Mouse (Mus musculus) frontal cortex, postnatal 25 days (tissue): ENCODE measurements around the gene Slc13a3.
A peak's percentile ranks its signal among the peaks of the same experiment; 100 is the strongest.
"Not testable (repeated sequence)": the region's sequence is repeated elsewhere in the genome, so short reads cannot be mapped to it uniquely, and the experiment has no call there.

Source experiments
- DNase-seq, 2 experiments: peaks; one replicate each; pipeline ENCODE4 v3.0.0; 2022; ENCODE audit warnings: low spot score in 2 of 2

Gene Slc13a3

DNA sequence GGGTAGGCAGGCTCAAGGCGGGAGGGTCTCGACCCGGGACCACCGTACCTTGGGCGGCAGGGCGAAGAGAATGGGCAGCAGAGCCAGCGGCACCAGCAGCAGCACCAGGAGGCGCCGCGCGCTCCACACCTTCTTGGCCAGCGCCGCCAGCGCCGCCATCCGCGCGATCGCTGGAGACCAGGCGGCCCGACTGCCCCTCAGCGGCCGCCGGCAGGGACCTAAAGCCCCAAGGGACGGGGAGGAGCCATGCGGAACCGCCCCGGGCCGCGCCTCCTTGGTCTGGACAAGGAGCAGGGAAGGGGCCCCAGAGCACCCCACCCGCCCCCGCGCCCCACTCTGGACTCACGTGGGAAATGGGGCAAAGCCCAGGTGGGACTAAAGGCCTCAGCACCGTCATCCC is at the start of gene Slc13a3:
Gene Slc13a3, minus strand, starts transcription at position 228 of the 400 bp plus-strand sequence.
- no peak for DNase-seq

GRCm38 (mm10) chr2:165515178-165515728 is 42.2 kb upstream of the Slc13a3 start:
- no peak for DNase-seq

GRCm38 (mm10) chr2:165512870-165513600 is 40.0 kb upstream of the Slc13a3 start:
- no peak for DNase-seq

GRCm38 (mm10) chr2:165512426-165512825 is 39.4 kb upstream of the Slc13a3 start:
- DNase-seq = no peak

- DNase-seq = not testable (repeated sequence)
Observed at GRCm38 (mm10) chr2:165511530-165511929, 38.5 kb upstream of the Slc13a3 start.

GRCm38 (mm10) chr2:165510914-165511458 is 38.0 kb upstream of the Slc13a3 start:
- not testable (repeated sequence) for DNase-seq

DNA sequence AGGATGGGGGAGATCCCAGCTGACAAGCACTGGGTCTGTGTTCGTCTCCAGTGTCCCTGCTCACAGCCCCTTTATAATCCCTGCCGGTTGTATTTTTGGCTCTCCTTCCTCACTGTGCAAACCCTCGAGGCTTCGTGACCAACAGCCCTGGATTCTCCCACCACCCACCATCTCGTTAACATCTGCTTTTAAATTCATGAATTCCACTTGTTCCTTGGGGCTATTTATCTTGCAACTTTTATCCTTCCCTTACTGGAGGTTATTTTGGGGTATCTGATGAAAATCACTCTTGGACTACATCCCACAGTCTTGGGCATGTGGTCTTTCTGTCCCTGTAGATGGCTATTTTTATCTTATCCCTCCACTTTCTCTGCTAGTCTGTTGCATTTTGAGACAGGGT is 37.4 kb upstream of the Slc13a3 start:
- DNase-seq = no peak

DNA sequence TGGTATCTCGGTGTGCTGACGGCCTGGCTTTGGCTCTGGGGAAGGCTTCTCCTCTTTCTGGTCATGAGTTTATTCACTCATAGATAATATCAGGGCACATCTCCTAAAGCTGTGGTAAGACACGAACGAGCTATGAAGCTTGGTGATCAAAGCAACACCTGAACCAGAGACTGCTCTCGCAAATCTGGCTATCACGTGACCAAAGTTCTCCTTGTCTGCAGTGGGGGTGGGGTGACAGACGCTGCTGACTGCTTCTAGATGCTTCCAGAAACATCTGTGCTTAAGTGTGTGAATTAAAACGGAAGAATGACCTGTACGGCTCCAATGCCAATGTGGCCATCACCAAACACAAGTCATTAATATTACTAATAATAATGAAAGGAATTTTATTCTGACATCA is 36.7 kb upstream of the Slc13a3 start:
- no peak for DNase-seq

- no peak for DNase-seq
Observed at GRCm38 (mm10) chr2:165503259-165504203, 30.5 kb upstream of the Slc13a3 start, which contains the start of gene Slc2a10. Gene Slc2a10, plus strand, starts transcription at chr2:165503787.

DNA sequence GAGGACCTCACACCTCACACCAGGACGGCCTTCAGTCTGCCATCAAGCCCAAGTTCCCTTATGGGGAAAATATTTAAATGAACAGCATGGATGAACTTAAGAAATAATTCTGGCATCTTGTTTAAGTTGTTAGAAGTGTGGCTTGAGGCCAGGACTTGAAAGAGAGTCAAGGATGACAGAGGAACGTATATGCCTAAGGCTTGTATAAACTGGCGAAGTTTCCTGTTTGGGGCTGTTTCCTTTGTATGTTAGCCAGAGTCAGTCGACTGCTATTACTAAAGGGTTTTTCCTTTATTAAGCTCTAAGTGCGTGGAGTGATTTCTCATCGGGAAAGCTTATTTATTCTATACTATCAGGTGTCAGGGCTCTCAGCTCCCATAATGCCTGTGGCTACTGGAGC is 25.8 kb upstream of the Slc13a3 start:
- DNase-seq = no peak

GRCm38 (mm10) chr2:165497706-165498275 is 24.8 kb upstream of the Slc13a3 start:
- no peak for DNase-seq

GRCm38 (mm10) chr2:165496251-165496650 is 23.2 kb upstream of the Slc13a3 start:
- DNase-seq = peak; percentile 51 to 65

GRCm38 (mm10) chr2:165494495-165494894 is 21.5 kb upstream of the Slc13a3 start:
- no peak for DNase-seq

DNA sequence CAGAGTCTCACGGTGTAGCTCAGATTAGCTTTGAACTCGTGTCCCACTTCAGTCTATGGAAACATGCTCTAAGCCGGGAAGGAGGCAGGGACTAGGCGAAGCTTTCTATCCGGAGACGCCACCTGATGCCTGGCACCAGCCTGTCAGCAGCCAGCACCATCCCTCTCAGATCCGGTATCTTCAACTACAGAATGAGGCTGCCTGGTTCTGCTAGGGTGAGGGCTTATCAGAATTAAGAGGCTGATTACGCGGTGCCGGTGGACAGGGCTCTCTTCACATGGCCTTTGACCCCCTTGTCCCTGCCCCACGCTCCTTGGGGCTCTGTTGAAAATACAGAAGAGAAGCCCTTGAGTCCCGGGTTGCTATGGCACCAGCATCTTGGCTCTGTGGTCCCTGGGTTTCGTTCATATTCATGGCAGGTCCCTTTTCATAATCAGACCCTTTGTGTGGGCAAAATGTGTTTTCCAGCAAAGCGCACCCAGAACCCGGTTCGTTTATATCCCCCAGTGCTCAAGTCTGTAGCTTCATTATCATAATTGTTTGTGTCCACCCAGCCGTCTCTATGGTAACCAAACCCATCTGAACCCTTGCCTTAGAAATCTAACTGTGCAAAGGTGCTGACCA is 20.7 kb upstream of the Slc13a3 start:
- peak in 1 of 2 experiments; percentile 27 for DNase-seq

- DNase-seq = peak; percentile 68 to 72
Observed at GRCm38 (mm10) chr2:165492648-165493553, 19.9 kb upstream of the Slc13a3 start, which contains the start of gene Trp53rka. Gene Trp53rka, minus strand, starts transcription at chr2:165493324.

DNA sequence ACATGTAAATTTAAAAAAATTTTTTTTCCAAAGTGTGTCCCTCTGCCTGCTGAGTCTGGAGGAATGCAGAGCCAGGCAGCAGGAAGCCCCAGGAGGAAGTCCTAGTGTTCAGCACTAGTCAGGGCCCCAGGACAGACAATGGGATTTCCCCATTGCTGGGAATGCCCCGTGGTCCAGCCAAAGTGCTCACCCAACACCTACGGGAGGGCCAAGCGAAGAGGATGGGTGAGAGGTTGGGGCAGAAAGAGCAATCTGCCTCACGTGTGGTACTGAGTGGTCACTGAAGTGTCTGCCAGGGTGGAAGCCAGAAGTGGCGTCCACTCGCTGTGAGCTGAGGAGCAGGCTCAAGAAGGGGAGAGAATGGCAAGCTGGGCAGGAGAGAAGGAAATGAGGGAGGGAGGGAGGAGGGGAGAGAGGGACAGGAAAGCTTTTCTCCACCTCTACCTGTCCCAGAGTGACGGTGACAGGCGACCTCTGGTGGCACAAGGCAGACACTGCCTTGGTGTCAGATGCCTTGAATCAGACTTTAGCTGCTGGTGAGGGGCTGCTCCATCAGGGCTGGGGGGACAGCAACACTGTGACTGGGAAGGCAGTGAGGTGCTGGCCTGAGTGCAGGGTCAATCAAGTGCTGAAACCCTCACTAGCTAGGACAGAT is 14.0 kb upstream of the Slc13a3 start:
- DNase-seq = peak in 1 of 2 experiments; percentile 56

- DNase-seq = no peak
Observed at GRCm38 (mm10) chr2:165486401-165486800, 13.4 kb upstream of the Slc13a3 start.

DNA sequence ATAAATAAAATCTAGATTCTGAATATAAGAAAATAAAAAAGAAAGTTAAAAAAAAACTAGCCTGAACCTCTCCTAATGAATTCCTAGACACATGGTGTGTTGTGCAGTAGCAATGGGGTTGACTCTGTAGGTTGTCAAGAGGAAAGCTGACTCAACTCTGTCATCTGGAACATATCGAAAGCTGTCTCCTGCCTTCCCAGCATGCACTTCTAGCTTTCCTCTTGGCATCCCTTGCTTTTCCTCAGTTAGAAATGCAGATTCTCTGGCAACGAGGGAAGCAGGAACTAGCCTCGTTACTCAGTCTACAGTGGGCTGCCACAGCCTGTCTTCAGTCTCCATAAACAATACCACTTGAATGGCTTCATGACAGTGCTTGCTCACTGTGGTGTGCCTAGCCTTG is 12.8 kb upstream of the Slc13a3 start:
- no peak for DNase-seq

GRCm38 (mm10) chr2:165484152-165484551 is 11.1 kb upstream of the Slc13a3 start:
- no peak for DNase-seq
